Mouse (Mus musculus) CH12.LX (cell line): ENCODE measurements around the gene Eif1. TPM values are rescaled to one million over a fixed set of nuclear protein-coding genes. Genes with fewer than 3 reads are reported as not detected.
A peak's percentile ranks its signal among the peaks of the same experiment; 100 is the strongest.

Experiments
- DNase-seq: peaks from one replicate; pipeline ENCODE4 v3.0.0-alpha.2; 2013; ENCODE audit errors: extremely low read depth
- H3K27ac ChIP-seq: 2 replicates; pipeline ENCODE4 v1.5.1; 2012; ENCODE audit warnings: low read depth, mild to moderate bottlenecking, control low read depth, moderate library complexity; ENCODE audit not compliant: insufficient read depth
- H3K27me3 ChIP-seq: replicated peaks from 2 replicates; pipeline ENCODE3; 2012; ENCODE audit warnings: inconsistent platforms
- H3K36me3 ChIP-seq, 2 experiments: replicated peaks in 1 of 2; 2 replicates each; pipeline versions ENCODE3 to v1.6.1; 2012; ENCODE audit warnings: inconsistent platforms in 1 of 2, low read length in 1 of 2, mild to moderate bottlenecking in 1 of 2, mixed read lengths in 1 of 2, moderate library complexity in 1 of 2; ENCODE audit not compliant: control insufficient read depth in 1 of 2, insufficient read depth in 1 of 2
- H3K4me1 ChIP-seq, 2 experiments: 2 replicates each; pipeline ENCODE4 v1.6.1; 2012; ENCODE audit warnings: inconsistent platforms in 1 of 2, moderate library complexity in 1 of 2; ENCODE audit not compliant: insufficient read depth in 2 of 2, control insufficient read depth in 1 of 2
- H3K4me2 ChIP-seq: 2 replicates; pipeline ENCODE4 v1.6.1; 2012; ENCODE audit warnings: low read depth, mild to moderate bottlenecking, control low read depth; ENCODE audit not compliant: poor library complexity, insufficient read depth, severe bottlenecking
- H3K4me3 ChIP-seq, 3 experiments: fragments of 150-350 bp in 1 of 3; sonication (generic) in 1 of 3; replicated peaks in 1 of 3; 2 replicates each; pipeline versions ENCODE3 to v1.5.1; 2011 to 2012; ENCODE audit warnings: low read depth in 2 of 3, low read length in 2 of 3, mild to moderate bottlenecking in 2 of 3, moderate library complexity in 2 of 3, control low read depth in 1 of 3, improper control_type of control experiment in 1 of 3, inconsistent platforms in 1 of 3, mixed read lengths in 1 of 3; ENCODE audit not compliant: poor library complexity in 1 of 3
- H3K79me2 ChIP-seq: replicated peaks from 2 replicates; pipeline ENCODE4 v1.6.1; 2012; ENCODE audit warnings: mild to moderate bottlenecking, moderate library complexity; ENCODE audit not compliant: control insufficient read depth, poor library complexity, insufficient read depth, severe bottlenecking; ENCODE audit errors: extremely low read depth
- H3K9ac ChIP-seq: 2 replicates; pipeline ENCODE4 v1.6.1; 2012; ENCODE audit warnings: low read depth, mild to moderate bottlenecking, control low read depth, moderate library complexity; ENCODE audit not compliant: insufficient read depth
- H3K9me3 ChIP-seq: replicated peaks from 2 replicates; pipeline ENCODE3; 2012; ENCODE audit warnings: low read length, inconsistent platforms, mixed read lengths
- BHLHE40 ChIP-seq: IDR thresholded peaks from 2 replicates; pipeline ENCODE4 v1.6.1; 2011; ENCODE audit warnings: mild to moderate bottlenecking, low read depth, low read length, improper control_type of control experiment
- CHD1 ChIP-seq: IDR thresholded peaks from 2 replicates; pipeline ENCODE4 v1.6.1; 2012; ENCODE audit warnings: low read depth, low read length, improper control_type of control experiment, inconsistent platforms
- CHD2 ChIP-seq: IDR thresholded peaks from 2 replicates; pipeline ENCODE4 v1.6.1; 2011; ENCODE audit warnings: low read length, improper control_type of control experiment
- ELF1 ChIP-seq: IDR thresholded peaks from 2 replicates; pipeline ENCODE4 v1.6.1; 2014; ENCODE audit warnings: low read depth, mild to moderate bottlenecking, inconsistent platforms, low read length, improper control_type of control experiment
- EP300 ChIP-seq: IDR thresholded peaks from 2 replicates; pipeline ENCODE4 v1.6.1; 2011; ENCODE audit warnings: low read length, improper control_type of control experiment
- GABPA ChIP-seq: IDR thresholded peaks from 2 replicates; pipeline ENCODE4 v1.6.1; 2012; ENCODE audit warnings: low read depth, low read length, improper control_type of control experiment, inconsistent platforms; ENCODE audit not compliant: insufficient replicate concordance
- IRF4 ChIP-seq: IDR thresholded peaks from 2 replicates; pipeline ENCODE4 v1.6.1; 2014; ENCODE audit warnings: low read depth, mild to moderate bottlenecking, inconsistent platforms, low read length, improper control_type of control experiment
- JUN ChIP-seq: IDR thresholded peaks from 2 replicates; pipeline ENCODE4 v1.6.1; 2011; ENCODE audit warnings: low read depth, mild to moderate bottlenecking, low read length, improper control_type of control experiment, moderate library complexity; ENCODE audit not compliant: insufficient read depth
- JUND ChIP-seq: conservative IDR thresholded peaks from 2 replicates; pipeline ENCODE4 v1.6.1; 2011; ENCODE audit warnings: low read depth, low read length, improper control_type of control experiment
- KAT2A ChIP-seq: IDR thresholded peaks from 2 replicates; pipeline ENCODE4 v1.6.1; 2012; ENCODE audit warnings: low read length, improper control_type of control experiment, inconsistent platforms; ENCODE audit not compliant: insufficient replicate concordance
- MAFK ChIP-seq: IDR thresholded peaks from 2 replicates; pipeline ENCODE4 v1.6.1; 2011; ENCODE audit warnings: low read length, improper control_type of control experiment; ENCODE audit not compliant: insufficient replicate concordance
- MAZ ChIP-seq: IDR thresholded peaks from 2 replicates; pipeline ENCODE4 v1.6.1; 2012; ENCODE audit warnings: low read depth, mild to moderate bottlenecking, inconsistent platforms, low read length, improper control_type of control experiment, moderate library complexity
- MEF2A ChIP-seq: IDR thresholded peaks from 2 replicates; pipeline ENCODE4 v1.6.1; 2014; ENCODE audit warnings: low read depth, mild to moderate bottlenecking, inconsistent platforms, low read length, improper control_type of control experiment, borderline replicate concordance
- MXI1 ChIP-seq: IDR thresholded peaks from 2 replicates; pipeline ENCODE4 v1.6.1; 2011; ENCODE audit warnings: mild to moderate bottlenecking, low read depth, low read length, improper control_type of control experiment
- MYC ChIP-seq: IDR thresholded peaks from 2 replicates; pipeline ENCODE4 v1.6.1; 2011; ENCODE audit warnings: low read depth, mild to moderate bottlenecking, improper control_type of control experiment, low read length
- NELFE ChIP-seq: IDR thresholded peaks from 2 replicates; pipeline ENCODE4 v1.6.1; 2011; ENCODE audit warnings: low read depth, low read length, improper control_type of control experiment
- NRF1 ChIP-seq: IDR thresholded peaks from 2 replicates; pipeline ENCODE4 v1.6.1; 2014; ENCODE audit warnings: low read depth, mild to moderate bottlenecking, inconsistent platforms, low read length, improper control_type of control experiment, moderate library complexity
- PAX5 ChIP-seq: IDR thresholded peaks from 2 replicates; pipeline ENCODE4 v1.6.1; 2012; ENCODE audit warnings: low read length, inconsistent platforms, mixed read lengths
- POLR2A ChIP-seq: IDR thresholded peaks from 2 replicates; pipeline ENCODE4 v1.6.1; 2011; ENCODE audit warnings: low read depth, mild to moderate bottlenecking, improper control_type of control experiment, low read length
- POLR2AphosphoS2 ChIP-seq: IDR thresholded peaks from 2 replicates; pipeline ENCODE4 v1.6.1; 2011; ENCODE audit warnings: low read depth, low read length, improper control_type of control experiment
- RCOR1 ChIP-seq: conservative IDR thresholded peaks from 2 replicates; pipeline ENCODE4 v1.6.1; 2012; ENCODE audit warnings: low read depth, mild to moderate bottlenecking, inconsistent platforms, low read length, improper control_type of control experiment
- SMC3 ChIP-seq: IDR thresholded peaks from 2 replicates; pipeline ENCODE4 v1.6.1; 2011; ENCODE audit warnings: low read depth, low read length, improper control_type of control experiment
- TBP ChIP-seq: conservative IDR thresholded peaks from 2 replicates; pipeline ENCODE4 v1.6.1; 2011; ENCODE audit warnings: low read depth, low read length, improper control_type of control experiment
- TCF12 ChIP-seq: IDR thresholded peaks from 2 replicates; pipeline ENCODE4 v1.6.1; 2014; ENCODE audit warnings: low read depth, mild to moderate bottlenecking, inconsistent platforms, low read length, improper control_type of control experiment
- UBTF ChIP-seq: IDR thresholded peaks from 2 replicates; pipeline ENCODE4 v1.6.1; 2012; ENCODE audit warnings: low read depth, mild to moderate bottlenecking, inconsistent platforms, low read length, improper control_type of control experiment, moderate library complexity
- ZKSCAN1 ChIP-seq: IDR thresholded peaks from 2 replicates; pipeline ENCODE4 v1.6.1; 2012; ENCODE audit warnings: low read depth, inconsistent platforms, low read length, improper control_type of control experiment, borderline replicate concordance
- ZMIZ1 ChIP-seq: IDR thresholded peaks from 2 replicates; pipeline ENCODE4 v1.6.1; 2012; ENCODE audit warnings: low read depth, mild to moderate bottlenecking, inconsistent platforms, low read length, improper control_type of control experiment
- ZNF384 ChIP-seq: IDR thresholded peaks from 2 replicates; pipeline ENCODE4 v1.6.1; 2012; ENCODE audit warnings: low read depth, low read length, improper control_type of control experiment, inconsistent platforms
- dilution Hi-C: fragments of 300-500 bp; cut with MboI; formaldehyde crosslinking; loops from 2 replicates; pipeline ENCODE4 v1.14.3; 2020; ENCODE audit warnings: low sequenced_read_pairs; ENCODE audit not compliant: extremely low pct_unique_long_range_greater_than_20kb, extremely low pct_ligation_motif_present
- in situ Hi-C: fragments of 300-500 bp; cut with MboI; formaldehyde crosslinking; loops from 3 replicates; pipeline ENCODE4 v1.14.3; 2019; ENCODE audit warnings: low sequenced_read_pairs, low pct_ligation_motif_present, low pct_unique_long_range_greater_than_20kb, mixed read lengths
- polyA plus RNA-seq: library from polyadenylated mRNA; unstranded; fragments of >175 nt; gene quantifications from 2 replicates; pipeline ENCODE4 v1.2.1, GENCODE M21; 2012; ENCODE audit warnings: low read depth; ENCODE audit not compliant: insufficient read length
- total RNA-seq, 2 experiments: library from RNA; depleted of rRNA; stranded (reverse); fragments of 300-350 nt in 1 of 2; fragments of >200 nt in 1 of 2; gene quantifications; 2 replicates each; pipeline ENCODE4 v1.2.3; 2012 to 2014

The Eif1 gene
- total and polyA plus RNA-seq, 3 experiments = 249 to 989 (median 406) TPM

DNA sequence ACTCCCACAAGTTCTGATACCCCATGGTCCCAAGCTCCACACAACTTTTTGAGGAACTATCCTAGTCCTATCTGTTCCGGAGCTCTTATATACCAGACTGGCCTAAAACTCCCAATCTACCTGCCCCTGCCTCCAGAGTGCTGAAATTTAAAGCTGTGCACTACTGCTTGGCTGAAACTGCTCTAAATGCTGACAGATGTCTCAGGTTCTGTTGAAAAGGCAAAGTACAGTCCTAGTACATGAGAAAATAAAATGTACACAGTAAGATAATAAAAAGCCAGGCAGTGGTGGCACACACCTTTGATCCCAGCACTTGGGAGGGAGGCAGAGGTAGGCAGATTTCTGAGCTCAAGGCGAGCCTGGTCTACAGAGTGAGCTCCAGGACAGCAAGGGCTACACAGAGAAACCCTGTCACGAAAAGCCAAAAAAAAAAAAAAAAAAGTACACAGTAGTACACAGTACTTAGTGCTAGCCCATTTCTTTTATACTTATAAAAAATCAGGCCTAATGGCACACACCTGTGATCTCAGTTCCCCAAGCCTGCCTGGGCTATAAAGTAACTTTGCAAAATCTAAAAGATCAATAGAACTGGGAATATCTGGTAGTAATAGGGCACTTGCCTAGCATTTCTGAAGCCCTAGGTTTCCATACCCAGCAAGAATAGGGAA is 3.0 kb downstream of the Eif1 start:
- H3K27ac ChIP-seq = no peak overlapping the region
- in situ Hi-C loops (no loop called here), dilution Hi-C loops (no loop called here)

DNA sequence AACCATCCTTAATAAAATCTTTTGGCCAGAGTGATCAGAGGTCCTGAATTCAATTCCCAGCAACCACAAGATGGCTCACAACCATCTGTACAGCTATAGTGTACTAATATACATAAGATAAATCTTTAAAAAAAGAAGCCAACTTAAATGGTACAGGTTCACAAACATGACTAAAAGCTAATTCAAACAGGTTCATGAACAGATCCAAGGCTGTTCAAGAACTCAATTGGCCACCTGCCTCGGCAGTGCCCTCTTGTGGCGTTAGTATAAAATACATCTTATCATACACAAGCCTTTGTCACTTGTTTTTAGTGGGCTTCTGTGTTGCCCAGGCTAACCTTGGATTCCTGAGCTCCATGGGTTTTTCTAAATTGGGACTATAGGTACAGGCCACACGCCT is 3.9 kb downstream of the Eif1 start:
- dilution Hi-C loops (no loop called here), in situ Hi-C loops (no loop called here)
- H3K79me2 ChIP-seq = peaks cover 19% of the 10 kb centered on the region
- no peak overlapping the region for H3K4me2 ChIP-seq
- peaks cover 2 to 19% of the 10 kb centered on the region in 2 experiments; a peak in 2 of 4 replicates for H3K4me1 ChIP-seq
- H3K9me3 ChIP-seq = no peaks in the 10 kb centered on the region
- no peak overlapping the region for H3K9ac ChIP-seq
- H3K27me3 ChIP-seq = no peaks in the 10 kb centered on the region
- H3K4me3 ChIP-seq = no peak overlapping the region
- peak; percentile 92 for DNase-seq
- H3K36me3 ChIP-seq = peaks cover 20 to 23% of the 10 kb centered on the region in 2 experiments
- H3K27ac ChIP-seq = no peak overlapping the region
- 0 out of 2 replicates have a peak, but pooled peaks have one; percentile 10 for TF ChIP-seq JUN
- no peak for TF ChIP-seq UBTF
- no peak for TF ChIP-seq TBP
- TF ChIP-seq SMC3 = peak; percentile 42
- TF ChIP-seq POLR2AphosphoS2 = no peak; the same call in 1 of the 2 replicates
- TF ChIP-seq EP300 = no peak
- TF ChIP-seq IRF4 = no peak
- TF ChIP-seq NELFE = no peak
- TF ChIP-seq MEF2A = 0 out of 2 replicates have a peak, but pooled peaks have one; percentile 47
- no peak for TF ChIP-seq ZKSCAN1
- TF ChIP-seq GABPA = no peak
- no peak for TF ChIP-seq MAFK
- TF ChIP-seq JUND = peak; percentile 50; the same call in 1 of the 2 replicates
- peak; percentile 66; the same call in 1 of the 2 replicates for TF ChIP-seq ZMIZ1
- no peak for TF ChIP-seq MAZ
- TF ChIP-seq ZNF384 = 0 out of 2 replicates have a peak, but pooled peaks have one; percentile 17
- no peak for TF ChIP-seq ELF1
- no peak for TF ChIP-seq RCOR1
- no peak for TF ChIP-seq CHD1
- no peak for TF ChIP-seq NRF1
- TF ChIP-seq MYC = peak; percentile 76
- TF ChIP-seq TCF12 = no peak
- no peak for TF ChIP-seq MXI1
- no peak for TF ChIP-seq KAT2A
- no peak for TF ChIP-seq BHLHE40
- peak; percentile 48 for TF ChIP-seq POLR2A
- TF ChIP-seq PAX5 = no peak

More for the DNA sequence above, 3.0 kb downstream of the Eif1 start:
- Histone ChIP-seq H3K79me2 (peaks cover 19% of the 10 kb centered on the region), H3K9ac (no peak overlapping the region; the same call in 1 of the 2 replicates), H3K9me3 (no peaks in the 10 kb centered on the region), H3K4me3 (peak overlapping the region in 1 of 3 experiments; percentile 39), H3K4me1 (peaks cover 2 to 19% of the 10 kb centered on the region in 2 experiments; a peak in 2 of 4 replicates), H3K4me2 (peak overlapping the region; percentile 64; the same call in 1 of the 2 replicates), H3K36me3 (peaks cover 20 to 23% of the 10 kb centered on the region in 2 experiments), H3K27me3 (no peaks in the 10 kb centered on the region)
- no peak for DNase-seq
- TF ChIP-seq EP300 (0 out of 2 replicates have a peak, but pooled peaks have one; percentile 12), KAT2A (no peak), CHD2 (peak; percentile 70; the same call in 1 of the 2 replicates), POLR2AphosphoS2 (peak; percentile 85), POLR2A (peak; percentile 20; the same call in 1 of the 2 replicates), ELF1 (peak; percentile 38; the same call in 1 of the 2 replicates), ZNF384 (peak; percentile 82), ZMIZ1 (peak; percentile 80), MAZ (peak; percentile 66; the same call in 1 of the 2 replicates), NRF1 (no peak)
